Mouse (Mus musculus) retina, embryonic 14.5 days (tissue): Measurements from ENCODE around the gene Lilra6.
"Not testable (repeated sequence)": the region's sequence is repeated elsewhere in the genome, so short reads cannot be mapped to it uniquely, and the experiment has no call there.

Experiments used
- DNase-seq: peaks from one replicate; pipeline ENCODE4 v3.0.0-alpha.2; 2015; ENCODE audit warnings: low spot score

The Lilra6 gene

GRCm38 (mm10) chr7:3915387-3915786 is at the start of gene Lilra6:
Lilra6 (minus strand) TSS chr7:3915503.
- not testable (repeated sequence) for DNase-seq

- no peak for DNase-seq
Measured at GRCm38 (mm10) chr7:3962017-3962416, 46.7 kb upstream of the Lilra6 start.

- DNase-seq: no peak
Measured at GRCm38 (mm10) chr7:3957387-3957786, 42.1 kb upstream of the Lilra6 start.

- DNase-seq: no peak
Measured at GRCm38 (mm10) chr7:3949159-3949558, 33.9 kb upstream of the Lilra6 start.

- no peak for DNase-seq
Measured at GRCm38 (mm10) chr7:3948223-3948622, 32.9 kb upstream of the Lilra6 start.

- DNase-seq: no peak
Measured at GRCm38 (mm10) chr7:3946117-3946516, 30.8 kb upstream of the Lilra6 start.

- DNase-seq: no peak
Measured at GRCm38 (mm10) chr7:3940915-3941314, 25.6 kb upstream of the Lilra6 start.

- DNase-seq: no peak
Measured at GRCm38 (mm10) chr7:3939866-3940525, 24.7 kb upstream of the Lilra6 start.

- not testable (repeated sequence) for DNase-seq
Measured at GRCm38 (mm10) chr7:3935473-3935872, 20.2 kb upstream of the Lilra6 start.

- DNase-seq: peak; percentile 50
Measured at GRCm38 (mm10) chr7:3903704-3904103, 11.6 kb downstream of the Lilra6 start.

- DNase-seq: not testable (repeated sequence)
Measured at GRCm38 (mm10) chr7:3898036-3898590, 17.2 kb downstream of the Lilra6 start, which contains the start of gene Gm14548. Gm14548 (minus strand) TSS chr7:3898120.

- DNase-seq: not testable (repeated sequence)
Measured at GRCm38 (mm10) chr7:3875032-3875431, 40.3 kb downstream of the Lilra6 start.
